Mouse (Mus musculus): ENCODE results near the gene Gm10309.
A peak's percentile ranks its signal among the peaks of the same experiment; 100 is the strongest.

The Gm10309 gene

DNA sequence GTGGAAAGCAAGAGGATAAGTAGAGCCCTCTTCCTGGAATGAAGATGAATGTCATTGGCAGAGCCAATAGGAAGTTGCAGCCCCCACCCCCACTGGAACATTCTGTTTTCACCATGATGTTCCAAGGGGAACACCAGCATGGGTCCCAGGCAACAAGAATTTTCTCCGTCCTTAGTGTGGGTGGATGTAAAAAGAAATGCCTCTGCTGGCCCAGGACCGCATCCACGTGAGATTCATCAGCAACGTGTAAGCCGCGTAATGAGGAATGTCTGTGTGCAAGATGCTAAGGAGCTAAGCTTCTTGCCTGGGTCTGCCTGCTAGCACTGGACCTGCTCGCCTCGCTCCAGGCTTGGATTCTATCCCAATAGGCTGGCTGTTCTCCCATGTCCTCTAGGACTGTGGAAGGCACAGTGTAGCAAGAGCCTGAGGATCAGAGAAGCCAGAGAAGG, at the start of gene Gm10309:
Gene Gm10309 (minus strand): TSS at position 50 of the 449 bp plus-strand sequence.
- DNase-seq (ENCODE audit: low spot score), result no peak

DNA sequence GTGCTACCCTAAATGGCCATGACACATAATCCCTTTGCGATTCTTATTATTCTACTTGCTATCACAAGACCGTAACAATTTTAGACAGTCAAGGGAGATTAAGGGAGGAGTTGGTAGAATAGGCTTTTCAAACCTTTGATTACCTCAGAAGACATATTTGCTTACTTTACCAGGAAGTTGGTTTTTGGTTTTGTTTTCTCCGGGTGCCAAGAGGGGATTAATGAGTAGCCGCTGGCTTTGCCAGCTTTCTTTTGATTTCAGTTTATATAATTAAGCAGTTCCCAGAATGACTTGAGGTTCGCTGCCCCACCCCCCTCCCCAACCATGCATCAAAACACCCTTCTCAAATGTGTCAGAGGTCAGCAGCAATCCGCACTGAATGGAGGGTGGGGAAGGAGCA, 47.0 kb upstream of the Gm10309 start:
- DNase-seq (ENCODE audit: low spot score), result no peak

- DNase-seq (ENCODE audit: low spot score), result no peak
These were observed 46.5 kb upstream of the Gm10309 start for GRCm38 (mm10) chr17:86551561-86551960.

GRCm38 (mm10) chr17:86549128-86549527, 44.1 kb upstream of the Gm10309 start:
- DNase-seq (ENCODE audit: low spot score), result no peak

DNA sequence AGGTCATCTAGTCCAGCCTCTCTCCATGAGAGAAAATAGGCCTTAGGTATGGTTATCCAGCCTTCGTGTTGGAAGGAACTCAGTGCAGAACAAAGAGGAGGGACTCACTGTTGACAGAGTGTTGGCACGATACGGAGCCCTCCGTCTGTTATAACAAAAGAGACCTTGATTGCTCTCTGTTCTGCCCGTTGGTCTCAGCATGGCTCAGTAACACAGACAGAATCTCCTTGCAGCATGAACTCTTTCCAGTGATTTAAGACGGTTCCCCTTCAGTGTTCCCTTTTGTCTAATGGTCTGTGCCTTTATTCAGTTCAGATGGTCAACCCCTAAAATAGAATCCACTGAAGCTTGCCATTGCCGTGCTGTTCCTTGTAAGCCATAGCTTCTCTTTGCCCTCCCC, 41.5 kb upstream of the Gm10309 start:
- DNase-seq (ENCODE audit: low spot score), result no peak

DNA sequence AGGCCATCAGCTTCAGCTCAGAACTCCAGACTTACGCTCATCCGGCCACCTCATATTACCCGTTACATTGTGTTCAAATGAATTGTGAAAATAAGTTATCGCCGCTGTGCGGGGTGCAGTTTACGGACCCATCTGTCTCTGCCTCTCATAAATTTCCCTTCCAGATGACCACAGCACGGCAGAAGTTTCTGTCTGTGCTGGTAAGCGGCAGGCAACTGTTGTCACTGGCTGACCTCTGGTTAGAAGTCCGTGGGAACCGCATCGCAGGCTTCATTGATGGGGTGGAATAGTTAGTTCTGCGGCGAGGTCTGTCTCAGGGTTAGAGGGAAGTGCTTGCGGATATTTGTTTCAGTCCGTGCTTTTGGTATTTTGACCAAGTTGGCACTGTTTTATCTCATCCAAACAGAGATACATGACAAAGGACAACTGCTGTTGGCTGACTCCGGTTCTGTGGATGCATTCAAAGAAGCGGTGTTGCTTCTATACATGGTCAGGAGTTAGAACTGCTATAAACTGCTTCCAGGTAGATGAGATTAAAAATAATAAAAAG, 34.9 kb upstream of the Gm10309 start:
- DNase-seq (ENCODE audit: low spot score), result no peak

- peak; percentile 59 for DNase-seq (ENCODE audit: low spot score)
These were observed 31.0 kb upstream of the Gm10309 start for GRCm38 (mm10) chr17:86535827-86536656.

GRCm38 (mm10) chr17:86535096-86535495, 30.1 kb upstream of the Gm10309 start:
- DNase-seq (ENCODE audit: low spot score), result no peak

DNA sequence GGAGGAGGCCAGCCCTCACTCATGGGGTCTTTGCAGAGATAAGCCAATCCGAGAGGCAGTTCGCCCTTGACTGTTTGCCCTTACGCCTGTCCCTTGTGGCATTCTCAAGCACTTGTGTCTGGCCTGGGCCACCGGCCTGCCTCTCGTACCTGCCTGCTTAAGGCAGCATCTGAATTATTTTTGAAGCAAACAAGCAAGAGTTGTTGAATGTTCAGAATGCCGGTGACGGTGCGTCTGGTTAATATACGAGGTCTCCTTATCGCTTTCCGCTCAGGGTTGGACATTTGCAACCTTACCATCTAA, 28.5 kb upstream of the Gm10309 start:
- no peak for DNase-seq (ENCODE audit: low spot score)

DNA sequence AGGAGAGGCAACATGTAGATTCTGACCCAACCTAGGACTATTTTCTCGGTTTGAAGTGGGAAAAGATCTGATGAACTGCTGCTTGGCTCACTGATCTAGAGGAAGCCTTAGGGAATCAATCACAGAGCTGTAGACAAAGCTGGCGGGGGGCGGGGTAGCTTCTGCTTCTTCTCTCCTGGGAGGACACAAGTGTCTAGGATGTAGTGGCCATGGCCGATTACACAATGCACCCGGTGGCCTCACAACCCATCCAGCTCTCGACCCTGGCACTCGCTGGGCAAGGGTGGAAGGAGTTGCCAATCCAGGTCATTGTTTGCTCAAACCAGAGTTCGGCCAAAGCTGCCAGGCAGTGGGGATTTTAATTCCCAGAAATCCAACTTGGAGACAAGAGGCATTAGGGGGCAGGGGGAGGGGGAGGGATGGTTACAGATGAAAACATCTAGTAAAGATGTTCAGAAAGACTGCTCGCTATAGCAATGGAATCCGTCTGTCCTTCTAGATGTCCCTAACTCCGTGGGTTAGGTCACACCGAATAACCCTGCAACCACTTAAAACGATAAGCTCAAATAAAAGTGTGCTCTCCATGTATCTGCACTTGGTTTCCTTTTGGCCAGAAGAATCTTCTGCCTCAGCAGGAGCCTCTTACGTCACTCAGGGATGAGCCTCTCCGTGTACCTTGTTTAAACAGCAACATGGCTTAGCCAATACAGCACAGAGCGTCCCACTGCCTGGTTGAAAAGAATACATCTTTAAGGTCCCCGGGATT, 27.9 kb upstream of the Gm10309 start:
- DNase-seq (ENCODE audit: low spot score), result no peak

GRCm38 (mm10) chr17:86531231-86531630, 26.2 kb upstream of the Gm10309 start:
- no peak for DNase-seq (ENCODE audit: low spot score)

GRCm38 (mm10) chr17:86529411-86529810, 24.4 kb upstream of the Gm10309 start:
- no peak for DNase-seq (ENCODE audit: low spot score)

DNA sequence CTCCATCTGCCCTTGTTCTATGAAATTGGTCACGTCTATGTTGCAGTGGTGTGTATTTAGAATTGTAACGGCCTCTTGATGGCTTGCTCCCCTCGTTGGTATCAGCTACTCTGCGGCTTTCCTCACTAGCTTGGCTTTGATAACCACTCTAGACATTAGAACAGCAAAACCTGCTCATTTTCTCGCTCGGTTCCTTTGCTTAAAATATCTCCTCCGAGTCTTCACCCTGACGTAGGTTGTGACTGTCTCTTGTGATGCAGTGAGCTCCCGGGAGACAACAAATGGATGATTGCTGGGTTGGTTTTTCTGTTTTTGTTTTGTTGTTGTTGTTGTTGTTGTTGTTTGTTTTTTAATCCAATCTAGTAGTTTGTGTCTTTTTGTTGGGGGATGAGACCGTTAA, 24.0 kb upstream of the Gm10309 start:
- no peak for DNase-seq (ENCODE audit: low spot score)

GRCm38 (mm10) chr17:86527298-86527697, 22.3 kb upstream of the Gm10309 start:
- no peak for DNase-seq (ENCODE audit: low spot score)

- no peak for DNase-seq (ENCODE audit: low spot score)
These were observed 21.0 kb upstream of the Gm10309 start for GRCm38 (mm10) chr17:86526016-86526415.

DNA sequence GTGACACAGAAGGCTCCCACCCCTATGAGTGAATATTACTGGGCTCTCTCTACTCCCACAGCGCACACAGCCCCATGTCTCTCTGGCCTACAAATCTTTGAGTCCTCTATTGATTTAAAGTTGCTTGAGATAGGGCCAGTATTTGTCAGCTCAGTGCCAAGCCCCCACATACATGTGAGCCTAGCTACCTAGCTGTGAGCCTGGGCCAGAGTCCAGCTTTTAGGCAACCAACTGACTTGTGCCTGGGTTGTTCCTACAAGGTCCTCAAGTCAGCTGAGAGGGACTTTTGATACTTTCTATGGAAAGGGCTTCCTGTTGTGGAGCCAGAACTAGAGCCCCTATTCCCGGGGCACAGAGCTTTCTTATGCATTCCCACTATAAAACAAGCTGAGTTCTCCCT, 20.0 kb upstream of the Gm10309 start:
- DNase-seq (ENCODE audit: low spot score), result no peak

- DNase-seq (ENCODE audit: low spot score), result no peak
These were observed 18.8 kb upstream of the Gm10309 start for GRCm38 (mm10) chr17:86523843-86524242.

GRCm38 (mm10) chr17:86523374-86523773, 18.3 kb upstream of the Gm10309 start:
- no peak for DNase-seq (ENCODE audit: low spot score)

GRCm38 (mm10) chr17:86522649-86523048, 17.6 kb upstream of the Gm10309 start:
- no peak for DNase-seq (ENCODE audit: low spot score)

- no peak for DNase-seq (ENCODE audit: low spot score)
These were observed 16.2 kb upstream of the Gm10309 start for GRCm38 (mm10) chr17:86521252-86521651.

- no peak for DNase-seq (ENCODE audit: low spot score)
These were observed 13.6 kb upstream of the Gm10309 start for GRCm38 (mm10) chr17:86518604-86519003.

- DNase-seq (ENCODE audit: low spot score), result no peak
These were observed 11.6 kb upstream of the Gm10309 start for GRCm38 (mm10) chr17:86516630-86517029.

- no peak for DNase-seq (ENCODE audit: low spot score)
These were observed 10.1 kb upstream of the Gm10309 start for GRCm38 (mm10) chr17:86514974-86515620.

Measured in ovary, postnatal 10 days (tissue).